Mouse (Mus musculus) lung, postnatal 0 days (tissue): ENCODE data around the gene Kifc5b.

Experiments
- CTCF ChIP-seq: IDR thresholded peaks from 2 replicates; pipeline ENCODE4 v1.5.1; 2016; ENCODE audit warnings: antibody characterized with exemption, mild to moderate bottlenecking
- EP300 ChIP-seq: IDR thresholded peaks from 2 replicates; pipeline ENCODE4 v1.6.1; 2016; ENCODE audit warnings: antibody characterized with exemption, mild to moderate bottlenecking, control low read depth

DNA sequence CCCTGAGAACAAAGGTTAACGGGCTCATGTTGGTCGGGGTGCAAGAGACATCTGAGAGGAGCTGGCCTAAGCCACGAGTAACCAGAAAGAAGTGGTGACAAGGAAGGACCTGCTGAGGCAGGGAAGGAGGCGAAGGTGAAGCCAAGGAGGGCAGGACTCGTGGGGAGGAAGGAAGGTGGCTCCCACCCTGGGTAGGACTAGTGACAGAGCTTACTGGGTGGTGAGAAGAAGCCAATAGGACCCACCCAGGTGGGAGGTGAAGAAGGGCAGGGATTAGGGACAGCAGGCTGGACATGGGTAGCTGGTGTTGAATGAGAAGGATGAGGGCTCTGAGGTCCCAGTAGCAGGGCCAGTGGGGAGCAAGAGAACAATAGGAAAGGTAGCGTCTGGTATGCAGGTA lies 36.3 kb downstream of the Kifc5b start:
- TF ChIP-seq CTCF (no peak), EP300 (no peak)
